Mouse (Mus musculus): Measurements from ENCODE around the gene Nrk. TPM values are rescaled to one million over a fixed set of nuclear protein-coding genes. Genes with fewer than 3 reads are reported as not detected.

Gene Nrk
- polyA plus RNA-seq, 1 experiment from 2014 or later: 57.6 TPM

GRCm38 (mm10) chrX:139027296-139027695, 113.1 kb downstream of the Nrk start:
- Histone ChIP-seq H3K27me3 (replicated peaks) (no peaks in the 10 kb centered on the region), H3K4me1 (replicated peaks) (no peaks in the 10 kb centered on the region), H3K9ac (no peak overlapping the region), H3K9me3 (replicated peaks) (no peaks in the 10 kb centered on the region), H3K36me3 (no peaks in the 10 kb centered on the region), H3K4me2 (no peak overlapping the region), H3K4me3 (no peak overlapping the region), H3K27ac (ENCODE audit: poor library complexity, severe bottlenecking) (no peak overlapping the region)
- ATAC-seq (ENCODE audit: insufficient number of reproducible peaks, low FRiP score): no peak
- 38% methylated on average over 5 of the region's 5 CpGs for WGBS

GRCm38 (mm10) chrX:139027909-139028308, 113.7 kb downstream of the Nrk start:
- Histone ChIP-seq H3K9me3 (replicated peaks) (no peaks in the 10 kb centered on the region), H3K4me1 (replicated peaks) (no peaks in the 10 kb centered on the region), H3K27ac (ENCODE audit: poor library complexity, severe bottlenecking) (no peak overlapping the region), H3K36me3 (no peaks in the 10 kb centered on the region), H3K4me2 (no peak overlapping the region), H3K27me3 (replicated peaks) (no peaks in the 10 kb centered on the region), H3K4me3 (no peak overlapping the region), H3K9ac (no peak overlapping the region)
- ATAC-seq (ENCODE audit: insufficient number of reproducible peaks, low FRiP score): no peak
- WGBS: 57% methylated on average over 6 of the region's 6 CpGs

- no peaks in the 10 kb centered on the region for H3K4me1 ChIP-seq (replicated peaks)
- ATAC-seq (ENCODE audit: insufficient number of reproducible peaks, low FRiP score): no peak
- WGBS: 83% methylated on average over 1 of the region's 1 CpGs
- no peaks in the 10 kb centered on the region for H3K27me3 ChIP-seq (replicated peaks)
- no peak overlapping the region for H3K27ac ChIP-seq (ENCODE audit: poor library complexity, severe bottlenecking)
- no peaks in the 10 kb centered on the region for H3K9me3 ChIP-seq (replicated peaks)
- no peak overlapping the region for H3K4me3 ChIP-seq
- no peak overlapping the region for H3K9ac ChIP-seq
- no peak overlapping the region for H3K4me2 ChIP-seq
- H3K36me3 ChIP-seq: no peaks in the 10 kb centered on the region
These were observed 123.4 kb downstream of the Nrk start for GRCm38 (mm10) chrX:139037666-139038065.

GRCm38 (mm10) chrX:139039314-139039713, 125.1 kb downstream of the Nrk start:
- WGBS: 67% methylated on average over 2 of the region's 2 CpGs
- H3K4me3 ChIP-seq: no peak overlapping the region
- no peak for ATAC-seq (ENCODE audit: insufficient number of reproducible peaks, low FRiP score)
- H3K27ac ChIP-seq (ENCODE audit: poor library complexity, severe bottlenecking): no peak overlapping the region
- no peaks in the 10 kb centered on the region for H3K27me3 ChIP-seq (replicated peaks)
- no peaks in the 10 kb centered on the region for H3K4me1 ChIP-seq (replicated peaks)
- H3K9me3 ChIP-seq (replicated peaks): no peaks in the 10 kb centered on the region
- H3K4me2 ChIP-seq: no peak overlapping the region
- no peak overlapping the region for H3K9ac ChIP-seq
- H3K36me3 ChIP-seq: no peaks in the 10 kb centered on the region

- H3K4me1 ChIP-seq (replicated peaks): no peaks in the 10 kb centered on the region
- H3K36me3 ChIP-seq: no peaks in the 10 kb centered on the region
- no peak overlapping the region for H3K27ac ChIP-seq (ENCODE audit: poor library complexity, severe bottlenecking)
- no peak overlapping the region for H3K4me2 ChIP-seq
- ATAC-seq (ENCODE audit: insufficient number of reproducible peaks, low FRiP score): no peak
- H3K4me3 ChIP-seq: no peak overlapping the region
- no peaks in the 10 kb centered on the region for H3K27me3 ChIP-seq (replicated peaks)
- 67% methylated on average over 1 of the region's 1 CpGs for WGBS
- no peaks in the 10 kb centered on the region for H3K9me3 ChIP-seq (replicated peaks)
- H3K9ac ChIP-seq: no peak overlapping the region
These were observed 126.9 kb downstream of the Nrk start for GRCm38 (mm10) chrX:139041148-139041547.

GRCm38 (mm10) chrX:139051976-139052375, 137.7 kb downstream of the Nrk start:
- no peaks in the 10 kb centered on the region for H3K4me1 ChIP-seq (replicated peaks)
- no peaks in the 10 kb centered on the region for H3K9me3 ChIP-seq (replicated peaks)
- H3K4me2 ChIP-seq: no peak overlapping the region
- H3K36me3 ChIP-seq: no peaks in the 10 kb centered on the region
- no peak for ATAC-seq (ENCODE audit: insufficient number of reproducible peaks, low FRiP score)
- H3K27me3 ChIP-seq (replicated peaks): no peaks in the 10 kb centered on the region
- H3K9ac ChIP-seq: no peak overlapping the region
- no peak overlapping the region for H3K27ac ChIP-seq (ENCODE audit: poor library complexity, severe bottlenecking)
- 61% methylated on average over 1 of the region's 1 CpGs for WGBS
- no peak overlapping the region for H3K4me3 ChIP-seq

- Histone ChIP-seq H3K9me3 (replicated peaks) (no peaks in the 10 kb centered on the region), H3K4me2 (no peak overlapping the region), H3K4me1 (replicated peaks) (no peaks in the 10 kb centered on the region), H3K27ac (ENCODE audit: poor library complexity, severe bottlenecking) (no peak overlapping the region), H3K36me3 (no peaks in the 10 kb centered on the region), H3K27me3 (replicated peaks) (no peaks in the 10 kb centered on the region), H3K4me3 (no peak overlapping the region), H3K9ac (no peak overlapping the region)
- WGBS: 81% methylated on average over 1 of the region's 1 CpGs
- ATAC-seq (ENCODE audit: insufficient number of reproducible peaks, low FRiP score): no peak
These were observed 138.9 kb downstream of the Nrk start for GRCm38 (mm10) chrX:139053149-139053548.

Other genes with a start within 250 kb of the Nrk start
- gene Serpina7, start 170.8 kb downstream of the Nrk start, polyA plus RNA-seq (2016; fragmentation: Nextera tagmentation; extraction: Ambion mirVana): 0.24 TPM in 1 of 2 replicates, not detected in the other
- gene 4930513O06Rik, start 171.8 kb downstream of the Nrk start, polyA plus RNA-seq (2016; fragmentation: Nextera tagmentation; extraction: Ambion mirVana): not detected in 2 replicates